Mouse (Mus musculus): Measurements from ENCODE around the gene Wdr77.
"Not testable (repeated sequence)": the region's sequence is repeated elsewhere in the genome, so short reads cannot be mapped to it uniquely, and the experiment has no call there.

The Wdr77 gene

GRCm38 (mm10) chr3:105958974-105959580, at the start of gene Wdr77:
Wdr77 (plus strand) TSS chr3:105959369.
- CTCF ChIA-PET: interaction anchor here (0.8 kb wide), 1 partner anchor 279 kb away, joined by 3 read pairs; no protein-coding TSS in a partner anchor

GRCm38 (mm10) chr3:105910519-105911190, 48.5 kb upstream of the Wdr77 start:
- CTCF ChIA-PET: no interaction called here

- CTCF ChIA-PET: interaction anchor here (0.6 kb wide), 1 partner anchor 260 kb away, joined by 3 read pairs; no protein-coding TSS in a partner anchor
These were observed 46.9 kb upstream of the Wdr77 start for GRCm38 (mm10) chr3:105912097-105912880.

GRCm38 (mm10) chr3:105913839-105914681, 45.1 kb upstream of the Wdr77 start:
- CTCF ChIA-PET: no interaction called here

GRCm38 (mm10) chr3:105915281-105915680, 43.9 kb upstream of the Wdr77 start:
- CTCF ChIA-PET: no interaction called here

- CTCF ChIA-PET: not testable (repeated sequence)
These were observed 42.7 kb upstream of the Wdr77 start for GRCm38 (mm10) chr3:105916455-105916854.

GRCm38 (mm10) chr3:105917656-105918354, 41.4 kb upstream of the Wdr77 start:
- CTCF ChIA-PET: no interaction called here

- CTCF ChIA-PET: no interaction called here
These were observed 40.8 kb upstream of the Wdr77 start for GRCm38 (mm10) chr3:105918355-105918745.

- CTCF ChIA-PET: not testable (repeated sequence)
These were observed 38.4 kb upstream of the Wdr77 start for GRCm38 (mm10) chr3:105920743-105921142.

- CTCF ChIA-PET: no interaction called here
These were observed 37.2 kb upstream of the Wdr77 start for GRCm38 (mm10) chr3:105921959-105922358.

GRCm38 (mm10) chr3:105924616-105925015, 34.6 kb upstream of the Wdr77 start:
- CTCF ChIA-PET: no interaction called here

- CTCF ChIA-PET: interaction anchor here (1.4 kb wide), 1 partner anchor 28 kb away, joined by 3 read pairs; no protein-coding TSS in a partner anchor
These were observed 31.5 kb upstream of the Wdr77 start for GRCm38 (mm10) chr3:105927561-105928194.

GRCm38 (mm10) chr3:105928195-105928569, 31.0 kb upstream of the Wdr77 start:
- CTCF ChIA-PET: interaction anchor here (0.6 to 1.4 kb wide), 3 partner anchors 28 to 538 kb away, joined by 3 to 4 read pairs (median 3); no protein-coding TSS in a partner anchor

GRCm38 (mm10) chr3:105928781-105929180, 30.4 kb upstream of the Wdr77 start:
- CTCF ChIA-PET: interaction anchor here (0.6 kb wide), 2 partner anchors 33 to 538 kb away, joined by 3 to 4 read pairs; no protein-coding TSS in a partner anchor

- CTCF ChIA-PET: no interaction called here
These were observed 29.3 kb upstream of the Wdr77 start for GRCm38 (mm10) chr3:105929821-105930220.

GRCm38 (mm10) chr3:105931095-105931494, 28.1 kb upstream of the Wdr77 start:
- CTCF ChIA-PET: no interaction called here

GRCm38 (mm10) chr3:105932240-105933071, 26.7 kb upstream of the Wdr77 start, which contains the start of gene I830077J02Rik:
I830077J02Rik (minus strand) TSS chr3:105932664.
- CTCF ChIA-PET: interaction anchor here (0.6 to 1.1 kb wide), 2 partner anchors 40 to 224 kb away, joined by 3 to 5 read pairs; no protein-coding TSS in a partner anchor

- CTCF ChIA-PET: no interaction called here
These were observed 25.2 kb upstream of the Wdr77 start for GRCm38 (mm10) chr3:105933926-105934325.

GRCm38 (mm10) chr3:105935033-105935432, 24.1 kb upstream of the Wdr77 start:
- CTCF ChIA-PET: interaction anchor here (0.6 kb wide), 2 partner anchors 23 to 1777 kb away, joined by 5 to 8 read pairs; no protein-coding TSS in a partner anchor
